Mouse (Mus musculus) spleen, adult 18-20 months (tissue): ENCODE results near the gene Klf7.

Experiments used
- DNase-seq, 2 experiments: peaks; one replicate each; pipeline ENCODE4 v3.0.0; 2022; ENCODE audit warnings: mixed read lengths in 2 of 2

The Klf7 gene

GRCm38 (mm10) chr1:64019127-64019635 lies 102.9 kb downstream of the Klf7 start:
- DNase-seq, result no peak

- no peak for DNase-seq
These were observed 103.5 kb downstream of the Klf7 start for GRCm38 (mm10) chr1:64018466-64019077.

GRCm38 (mm10) chr1:64014091-64014490 lies 108.0 kb downstream of the Klf7 start:
- DNase-seq, result no peak

GRCm38 (mm10) chr1:64008994-64009393 lies 113.1 kb downstream of the Klf7 start:
- no peak for DNase-seq

GRCm38 (mm10) chr1:64008031-64008430 lies 114.1 kb downstream of the Klf7 start:
- no peak for DNase-seq

- no peak for DNase-seq
These were observed 116.9 kb downstream of the Klf7 start for GRCm38 (mm10) chr1:64005194-64005593.

GRCm38 (mm10) chr1:64003525-64004291 lies 118.4 kb downstream of the Klf7 start:
- DNase-seq, result no peak

GRCm38 (mm10) chr1:64002036-64002435 lies 120.0 kb downstream of the Klf7 start:
- DNase-seq, result no peak

GRCm38 (mm10) chr1:64000597-64000996 lies 121.5 kb downstream of the Klf7 start:
- DNase-seq, result peak in 1 of 2 experiments; percentile 18

GRCm38 (mm10) chr1:63999481-63999880 lies 122.6 kb downstream of the Klf7 start:
- no peak for DNase-seq

- DNase-seq, result no peak
These were observed 123.2 kb downstream of the Klf7 start for GRCm38 (mm10) chr1:63998901-63999300.

GRCm38 (mm10) chr1:63998139-63998538 lies 123.9 kb downstream of the Klf7 start:
- no peak for DNase-seq

GRCm38 (mm10) chr1:63995828-63996227 lies 126.3 kb downstream of the Klf7 start:
- no peak for DNase-seq

- no peak for DNase-seq
These were observed 127.0 kb downstream of the Klf7 start for GRCm38 (mm10) chr1:63995137-63995492.

GRCm38 (mm10) chr1:63994248-63995136 lies 127.6 kb downstream of the Klf7 start:
- DNase-seq, result no peak

- DNase-seq, result no peak
These were observed 129.6 kb downstream of the Klf7 start for GRCm38 (mm10) chr1:63992506-63992905.

- no peak for DNase-seq
These were observed 131.7 kb downstream of the Klf7 start for GRCm38 (mm10) chr1:63990416-63990815.

- no peak for DNase-seq
These were observed 141.3 kb downstream of the Klf7 start for GRCm38 (mm10) chr1:63980733-63981132.
